Mouse (Mus musculus) erythroblast, embryonic 14.5 days (primary cell): Measurements from ENCODE around the gene Podxl.

Source experiments
- GATA1 ChIP-seq: IDR thresholded peaks from 2 replicates; pipeline ENCODE4 v1.6.1; 2012; ENCODE audit warnings: low read length, inconsistent platforms, mixed read lengths
- TAL1 ChIP-seq: IDR thresholded peaks from 3 replicates; pipeline ENCODE4 v1.6.1; 2012; ENCODE audit warnings: low read length, inconsistent platforms, mixed read lengths

DNA sequence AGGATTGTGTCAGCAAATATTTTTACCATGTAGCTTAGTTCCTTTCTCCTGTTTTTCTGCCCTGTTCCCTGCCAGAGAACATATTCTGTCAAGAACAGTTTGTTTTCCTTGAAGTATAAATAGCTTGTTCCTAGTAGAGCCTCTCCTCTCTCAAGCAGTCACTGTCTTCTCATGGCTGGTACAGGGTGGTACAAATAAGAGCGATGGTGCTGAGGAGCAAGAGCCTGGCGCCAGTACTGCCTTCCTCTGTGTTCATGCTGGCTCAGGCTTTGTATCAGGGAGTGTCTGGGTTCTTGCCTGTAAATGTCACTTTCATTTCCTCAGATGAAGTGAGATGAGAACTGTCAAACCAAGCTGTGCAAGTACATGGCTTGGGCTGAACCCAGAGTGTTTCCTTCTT is 61.2 kb downstream of the Podxl start:
- TF ChIP-seq GATA1 (no peak), TAL1 (no peak)
